Mouse (Mus musculus) ES-E14 (cell line): ENCODE data around the gene Klk6. TPM values are rescaled to one million over a fixed set of nuclear protein-coding genes. Genes with fewer than 3 reads are reported as not detected.

ENCODE experiments used
- DNase-seq: peaks from one replicate; pipeline ENCODE4 v3.0.0-alpha.2; 2013; ENCODE audit warnings: low read depth, low spot score
- H3K27ac ChIP-seq: 2 replicates; pipeline ENCODE4 v1.5.1; 2012; ENCODE audit warnings: low read depth, mild to moderate bottlenecking, low read length, moderate library complexity, mixed read lengths; ENCODE audit not compliant: poor library complexity, insufficient read depth, severe bottlenecking
- H3K36me3 ChIP-seq: 2 replicates; pipeline ENCODE4 v1.6.1; 2012; ENCODE audit warnings: mild to moderate bottlenecking, low read length, moderate library complexity, mixed read lengths; ENCODE audit not compliant: control insufficient read depth, poor library complexity, insufficient read depth, severe bottlenecking
- H3K4me1 ChIP-seq, 2 experiments: fragments of 150-350 bp in 1 of 2; sonication (generic) in 1 of 2; 2 replicates each; pipeline ENCODE4 v1.6.1; 2012; ENCODE audit warnings: low read length in 2 of 2, mild to moderate bottlenecking in 1 of 2, mixed read lengths in 1 of 2; ENCODE audit not compliant: control insufficient read depth in 2 of 2, insufficient read depth in 2 of 2, poor library complexity in 1 of 2
- H3K4me3 ChIP-seq, 2 experiments: fragments of 150-350 bp in 1 of 2; sonication (generic) in 1 of 2; 2 replicates each; pipeline ENCODE4 v1.5.1; 2012; ENCODE audit warnings: low read length in 2 of 2, low read depth in 1 of 2, mild to moderate bottlenecking in 1 of 2, mixed read lengths in 1 of 2; ENCODE audit not compliant: insufficient read depth in 1 of 2, poor library complexity in 1 of 2, severe bottlenecking in 1 of 2
- H3K9ac ChIP-seq: 2 replicates; pipeline ENCODE4 v1.6.1; 2012; ENCODE audit warnings: low read depth, mild to moderate bottlenecking, low read length, mixed read lengths; ENCODE audit not compliant: poor library complexity, insufficient read depth, severe bottlenecking
- H3K9me3 ChIP-seq: fragments of 150-350 bp; sonication (generic); 2 replicates; pipeline ENCODE4 v1.6.1; 2012; ENCODE audit warnings: low read depth, mild to moderate bottlenecking, low read length; ENCODE audit not compliant: control insufficient read depth, insufficient read depth
- CHD2 ChIP-seq: IDR thresholded peaks from 2 replicates; pipeline ENCODE4 v1.6.1; 2014; ENCODE audit warnings: mild to moderate bottlenecking, low read depth, low read length, inconsistent platforms
- HCFC1 ChIP-seq: IDR thresholded peaks from 2 replicates; pipeline ENCODE4 v1.6.1; 2012; ENCODE audit warnings: low read length, inconsistent platforms, borderline replicate concordance; ENCODE audit not compliant: insufficient read depth
- MAFK ChIP-seq: IDR thresholded peaks from 2 replicates; pipeline ENCODE4 v1.6.1; 2014; ENCODE audit warnings: mild to moderate bottlenecking, low read depth, low read length, inconsistent platforms; ENCODE audit not compliant: insufficient read depth
- ZC3H11A ChIP-seq: IDR thresholded peaks from 2 replicates; pipeline ENCODE4 v1.6.1; 2012; ENCODE audit warnings: low read depth, mild to moderate bottlenecking, inconsistent platforms, low read length, borderline replicate concordance
- ZNF384 ChIP-seq: IDR thresholded peaks from 2 replicates; pipeline ENCODE4 v1.6.1; 2012; ENCODE audit warnings: low read depth, low read length, inconsistent platforms
- in situ Hi-C, 2 experiments: fragments of 600-800 bp; cut with MboI; formaldehyde crosslinking; loops; one replicate each; pipeline ENCODE4 v1.15.1; 2025; ENCODE audit warnings: low sequenced_read_pairs in 2 of 2, inconsistent platforms in 1 of 2; ENCODE audit not compliant: unreplicated experiment in 2 of 2
- total RNA-seq: library from RNA; depleted of rRNA; stranded (reverse); fragments of 300-350 nt; gene quantifications from 2 replicates; pipeline ENCODE4 v1.2.3, GENCODE M21; 2012; rRNA removed

Gene Klk6
- total RNA-seq, 1 experiment = 0.54 TPM

GRCm38 (mm10) chr7:43878281-43878680 is 54.0 kb downstream of the Klk6 start:
- in situ Hi-C loops = loop anchor here (25.0 kb wide), 1 partner anchor 191 kb away; the partner anchor contains the start of gene Klk14 (in 2 of the 2)

GRCm38 (mm10) chr7:43880912-43881311 is 56.6 kb downstream of the Klk6 start, which contains the start of gene Klk4:
TSS of gene Klk4 (plus strand) at chr7:43881160.
- in situ Hi-C loops = loop anchor here (25.0 kb wide), 1 partner anchor 194 kb away; the partner anchor contains the start of gene Klk14 (in 2 of the 2)
- H3K36me3 ChIP-seq = no peaks in the 10 kb centered on the region
- no peaks in the 10 kb centered on the region for H3K9me3 ChIP-seq
- H3K4me1 ChIP-seq = peaks cover 0 to 8% of the 10 kb centered on the region in 2 experiments; a peak in 2 of 4 replicates
- TF ChIP-seq ZNF384 = no peak
- TF ChIP-seq CHD2 = no peak
- no peak for TF ChIP-seq MAFK
- no peak for TF ChIP-seq HCFC1
- TF ChIP-seq ZC3H11A = no peak
- no peak within 1 kb of the TSS for H3K27ac ChIP-seq
- no peak within 1 kb of the TSS for H3K9ac ChIP-seq
- no peak within 1 kb of the TSS for H3K4me3 ChIP-seq
- DNase-seq = no peak

More at GRCm38 (mm10) chr7:43878281-43878680, 54.0 kb downstream of the Klk6 start:
- Histone ChIP-seq H3K9ac (no peak overlapping the region), H3K9me3 (no peaks in the 10 kb centered on the region), H3K27ac (no peak overlapping the region), H3K36me3 (no peaks in the 10 kb centered on the region), H3K4me3 (no peak overlapping the region), H3K4me1 (peaks cover 0 to 8% of the 10 kb centered on the region in 2 experiments; a peak in 2 of 4 replicates)
- no peak for TF ChIP-seq ZNF384
- no peak for TF ChIP-seq CHD2
- no peak for TF ChIP-seq HCFC1
- TF ChIP-seq ZC3H11A = no peak
- TF ChIP-seq MAFK = no peak
- no peak for DNase-seq

Other genes starting within 250 kb of the Klk6 start
- 9.2 and 9.9 TPM in 2 replicates for gene Zfp719, start 244.9 kb upstream of the Klk6 start, total RNA-seq
- gene Zfp819, start 217.3 kb upstream of the Klk6 start, total RNA-seq = 13.0 and 17.7 TPM in 2 replicates
- 0.11 TPM in 1 of 2 replicates, not detected in the other for gene Ceacam18, start 189.8 kb upstream of the Klk6 start, total RNA-seq
- not detected in 2 replicates for gene Siglece, start 164.3 kb upstream of the Klk6 start, total RNA-seq
- 9.6 and 10.0 TPM in 2 replicates for gene Ctu1, start 152.5 kb upstream of the Klk6 start, total RNA-seq
- 0.18 TPM in 1 of 2 replicates, not detected in the other for gene Klk14, start 134.1 kb upstream of the Klk6 start, total RNA-seq
- 0.36 and 1.5 TPM in 2 replicates for gene Klk13, start 111.9 kb upstream of the Klk6 start, total RNA-seq
- gene Klk12, start 55.6 kb upstream of the Klk6 start, total RNA-seq = not detected in 2 replicates
- gene Klk11, start 49.9 kb upstream of the Klk6 start, total RNA-seq = 1.7 and 2.4 TPM in 2 replicates
- gene Klk10, start 43.5 kb upstream of the Klk6 start, total RNA-seq = 4.4 TPM in 2 replicates
- gene Klk9, start 32.6 kb upstream of the Klk6 start, total RNA-seq = 0.13 TPM in 1 of 2 replicates, not detected in the other
- gene Klk8, start 26.9 kb upstream of the Klk6 start, total RNA-seq = 24.9 and 63.7 TPM in 2 replicates
- 0.16 and 0.49 TPM in 2 replicates for gene Klk7, start 13.2 kb upstream of the Klk6 start, total RNA-seq
- not detected in 2 replicates for gene Klk5, start 17.5 kb downstream of the Klk6 start, total RNA-seq
- gene Klk4, start 56.7 kb downstream of the Klk6 start, total RNA-seq = not detected in 2 replicates
- gene Klk15, start 109.2 kb downstream of the Klk6 start, total RNA-seq = not detected in 2 replicates
- gene Klk1b8, start 126.2 kb downstream of the Klk6 start, total RNA-seq = not detected in 2 replicates
- not detected in 2 replicates for gene Klk1b1, start 142.3 kb downstream of the Klk6 start, total RNA-seq
- gene Klk1b9, start 151.6 kb downstream of the Klk6 start, total RNA-seq = not detected in 2 replicates
- not detected in 2 replicates for gene Klk1b11, start 171.4 kb downstream of the Klk6 start, total RNA-seq
- gene Klk1b26, start 187.7 kb downstream of the Klk6 start, total RNA-seq = not detected in 2 replicates
- not detected in 2 replicates for gene Klk1b27, start 227.8 kb downstream of the Klk6 start, total RNA-seq